Mouse (Mus musculus) forebrain, postnatal 0 days (tissue): ENCODE measurements around the gene Gga3. TPM values are rescaled to one million over a fixed set of nuclear protein-coding genes. Genes with fewer than 3 reads are reported as not detected.

ENCODE experiments used
- ATAC-seq: fragments of 200-750 bp; cut with Nextera tagmentation; 2 replicates; pipeline ENCODE4 v1.8.0; 2017; ENCODE audit warnings: mild to moderate bottlenecking, moderate library complexity
- DNase-seq: peaks from one replicate; pipeline ENCODE4 v3.0.0-alpha.2; 2015
- H3K27ac ChIP-seq: fragments of 300-500 bp; sonication (generic); 2 replicates; pipeline ENCODE4 v1.5.1; 2014; ENCODE audit warnings: low read depth, mild to moderate bottlenecking, antibody characterized with exemption, low read length, moderate library complexity, mixed read lengths
- H3K27me3 ChIP-seq: fragments of 300-500 bp; sonication (generic); 2 replicates; pipeline ENCODE4 v1.6.1; 2014; ENCODE audit warnings: mild to moderate bottlenecking, low read length, mixed read lengths; ENCODE audit not compliant: insufficient read depth
- H3K36me3 ChIP-seq: fragments of 300-500 bp; sonication (generic); 2 replicates; pipeline ENCODE4 v1.6.1; 2014; ENCODE audit warnings: mild to moderate bottlenecking, moderate library complexity; ENCODE audit not compliant: insufficient read depth
- H3K4me1 ChIP-seq: fragments of 300-500 bp; sonication (generic); 2 replicates; pipeline ENCODE4 v1.6.1; 2014; ENCODE audit warnings: antibody characterized with exemption; ENCODE audit not compliant: insufficient read depth
- H3K4me2 ChIP-seq: fragments of 300-500 bp; sonication (generic); 2 replicates; pipeline ENCODE4 v1.6.1; 2014; ENCODE audit warnings: low read depth, mild to moderate bottlenecking, moderate library complexity
- H3K4me3 ChIP-seq: fragments of 300-500 bp; sonication (generic); 2 replicates; pipeline ENCODE4 v1.5.1; 2014; ENCODE audit warnings: low read depth, low read length, mixed read lengths
- H3K9ac ChIP-seq: fragments of 300-500 bp; sonication (generic); 2 replicates; pipeline ENCODE4 v1.6.1; 2014; ENCODE audit warnings: mild to moderate bottlenecking
- H3K9me3 ChIP-seq: fragments of 300-500 bp; sonication (generic); 2 replicates; pipeline ENCODE4 v1.6.1; 2016; ENCODE audit warnings: low read length
- CTCF ChIP-seq: sonication (generic); IDR thresholded peaks from 2 replicates; pipeline ENCODE4 v1.5.1; 2016; ENCODE audit warnings: antibody characterized with exemption, control low read depth, low read depth
- WGBS: fragments of 180-500 bp; shearing (Covaris S2); extraction: QIAGEN DNeasy Blood & Tissue Kit; methylation state at CpG from one replicate; pipeline ENCODE4 v1.1.7; 2014; 5-methylcytosine and 5-hydroxymethylcytosine counted together
- polyA plus RNA-seq: library from polyadenylated mRNA; unstranded; fragments of >200 nt; fragmentation: Nextera tagmentation; extraction: Ambion mirVana; gene quantifications from 2 replicates; pipeline ENCODE4 v1.2.1, GENCODE M21; 2015
- total RNA-seq: library from RNA; depleted of rRNA; stranded (reverse); fragments of >200 nt; gene quantifications from 2 replicates; pipeline ENCODE4 v1.2.3, GENCODE M21; 2014

Gene Gga3
- total and polyA plus RNA-seq, 2 experiments from 2014 or later: 18.5 to 34.0 TPM

DNA sequence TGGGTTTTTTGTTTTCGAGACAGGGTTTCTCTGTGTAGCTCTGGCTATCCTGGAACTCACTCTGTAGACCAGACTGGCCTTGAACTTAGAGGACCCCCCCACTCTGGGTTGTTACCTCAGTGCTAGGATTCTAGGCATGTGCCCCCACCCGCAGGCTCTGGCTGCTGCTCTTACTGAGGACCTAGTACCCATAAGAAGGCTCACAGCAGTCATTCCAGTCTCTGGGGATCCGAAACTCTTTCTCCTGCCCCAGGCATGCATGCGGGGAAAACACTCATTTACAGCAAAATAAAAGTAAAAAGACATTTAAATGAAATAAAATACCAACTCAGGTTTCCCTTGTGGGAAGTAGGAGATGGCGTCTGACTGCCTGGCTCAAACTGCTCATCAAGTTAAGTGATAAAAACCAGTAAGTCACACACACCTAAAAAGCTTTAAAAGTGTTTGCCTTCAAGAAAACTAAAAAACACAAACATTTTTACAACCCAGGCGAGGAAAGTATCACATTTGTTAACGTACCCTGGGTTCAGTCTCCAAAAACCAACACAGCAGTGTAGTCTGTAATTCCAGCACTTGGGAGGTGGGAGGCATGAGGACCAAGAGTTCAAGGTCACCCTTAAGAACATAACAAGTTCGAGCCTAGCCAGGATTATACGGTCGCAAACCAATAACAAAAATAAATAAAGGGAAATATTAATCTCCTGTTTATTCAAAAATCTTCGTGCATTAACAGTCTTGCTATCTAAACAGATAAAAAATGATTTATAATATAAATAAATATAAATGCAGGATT is 23.2 kb upstream of the Gga3 start:
- TF ChIP-seq CTCF: no peak
- peak overlapping the region; percentile 74 for H3K4me3 ChIP-seq
- no peak overlapping the region for H3K27ac ChIP-seq
- no peaks in the 10 kb centered on the region for H3K27me3 ChIP-seq
- no peaks in the 10 kb centered on the region for H3K9me3 ChIP-seq
- H3K9ac ChIP-seq: peak overlapping the region; percentile 65
- ATAC-seq (no peak), DNase-seq (no peak)
- 55% methylated on average over 11 of the region's 11 CpGs for WGBS
- H3K36me3 ChIP-seq: peaks cover 11% of the 10 kb centered on the region
- peaks cover 5% of the 10 kb centered on the region; the same call in 1 of the 2 replicates for H3K4me1 ChIP-seq
- peak overlapping the region; percentile 88 for H3K4me2 ChIP-seq

DNA sequence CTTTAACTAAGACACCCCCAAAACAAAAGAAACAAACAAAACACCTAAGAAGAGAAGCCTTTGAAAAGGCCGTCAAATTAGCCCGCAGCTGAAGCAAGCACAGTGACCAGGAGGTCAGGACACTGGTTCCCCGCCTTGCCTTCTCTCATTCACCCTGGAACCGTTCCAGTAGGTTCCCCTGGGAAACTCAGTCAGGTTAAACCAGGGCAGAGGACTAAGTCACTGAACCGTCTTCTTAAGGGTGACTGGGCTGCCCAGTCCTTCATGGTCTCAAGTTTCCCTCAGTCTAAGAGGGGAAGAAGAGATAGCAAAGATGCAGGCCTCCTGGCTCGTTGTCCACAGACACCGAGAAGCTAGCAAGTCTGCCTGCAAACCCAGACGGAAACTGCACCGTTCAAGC is 22.0 kb upstream of the Gga3 start:
- no peak overlapping the region for H3K9ac ChIP-seq
- TF ChIP-seq CTCF: no peak
- H3K9me3 ChIP-seq: no peaks in the 10 kb centered on the region
- DNase-seq: no peak
- no peak overlapping the region for H3K4me3 ChIP-seq
- H3K36me3 ChIP-seq: peaks cover 19% of the 10 kb centered on the region
- no peak overlapping the region for H3K27ac ChIP-seq
- WGBS: 77% methylated on average over 9 of the region's 9 CpGs
- H3K4me1 ChIP-seq: peaks cover 5% of the 10 kb centered on the region; the same call in 1 of the 2 replicates
- no peak overlapping the region for H3K4me2 ChIP-seq
- ATAC-seq: no peak
- no peaks in the 10 kb centered on the region for H3K27me3 ChIP-seq

GRCm38 (mm10) chr11:115623487-115624070 is 19.7 kb upstream of the Gga3 start:
- 72% methylated on average over 9 of the region's 9 CpGs for WGBS
- no peak overlapping the region for H3K4me3 ChIP-seq
- no peak overlapping the region for H3K27ac ChIP-seq
- H3K27me3 ChIP-seq: no peaks in the 10 kb centered on the region
- peaks cover 5% of the 10 kb centered on the region; the same call in 1 of the 2 replicates for H3K4me1 ChIP-seq
- TF ChIP-seq CTCF: peak; percentile 64
- no peak overlapping the region for H3K9ac ChIP-seq
- no peaks in the 10 kb centered on the region for H3K9me3 ChIP-seq
- ATAC-seq: no peak
- no peak for DNase-seq
- H3K4me2 ChIP-seq: no peak overlapping the region
- peaks cover 37% of the 10 kb centered on the region for H3K36me3 ChIP-seq

DNA sequence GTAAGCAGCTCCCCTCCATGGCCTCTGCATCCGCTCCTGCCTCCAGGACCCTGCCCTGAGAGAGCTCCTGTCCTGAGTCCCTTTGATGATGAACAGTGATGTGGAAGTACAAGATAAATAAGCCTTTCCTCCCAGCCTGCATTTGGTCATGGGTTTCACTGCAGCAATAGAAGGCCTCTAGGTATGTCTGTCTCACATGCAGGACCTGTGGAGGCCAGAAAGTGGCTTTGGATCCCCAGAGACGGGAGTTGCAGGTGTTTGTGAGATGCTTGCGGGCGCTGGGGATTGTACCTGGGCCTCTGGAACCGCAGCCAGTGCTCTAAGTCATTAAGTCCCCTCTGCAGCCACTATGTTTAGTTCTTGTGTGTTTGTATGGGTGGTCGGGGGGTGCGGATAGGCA is 16.1 kb upstream of the Gga3 start:
- peaks cover 48% of the 10 kb centered on the region for H3K36me3 ChIP-seq
- 95% methylated on average over 7 of the region's 7 CpGs for WGBS

DNA sequence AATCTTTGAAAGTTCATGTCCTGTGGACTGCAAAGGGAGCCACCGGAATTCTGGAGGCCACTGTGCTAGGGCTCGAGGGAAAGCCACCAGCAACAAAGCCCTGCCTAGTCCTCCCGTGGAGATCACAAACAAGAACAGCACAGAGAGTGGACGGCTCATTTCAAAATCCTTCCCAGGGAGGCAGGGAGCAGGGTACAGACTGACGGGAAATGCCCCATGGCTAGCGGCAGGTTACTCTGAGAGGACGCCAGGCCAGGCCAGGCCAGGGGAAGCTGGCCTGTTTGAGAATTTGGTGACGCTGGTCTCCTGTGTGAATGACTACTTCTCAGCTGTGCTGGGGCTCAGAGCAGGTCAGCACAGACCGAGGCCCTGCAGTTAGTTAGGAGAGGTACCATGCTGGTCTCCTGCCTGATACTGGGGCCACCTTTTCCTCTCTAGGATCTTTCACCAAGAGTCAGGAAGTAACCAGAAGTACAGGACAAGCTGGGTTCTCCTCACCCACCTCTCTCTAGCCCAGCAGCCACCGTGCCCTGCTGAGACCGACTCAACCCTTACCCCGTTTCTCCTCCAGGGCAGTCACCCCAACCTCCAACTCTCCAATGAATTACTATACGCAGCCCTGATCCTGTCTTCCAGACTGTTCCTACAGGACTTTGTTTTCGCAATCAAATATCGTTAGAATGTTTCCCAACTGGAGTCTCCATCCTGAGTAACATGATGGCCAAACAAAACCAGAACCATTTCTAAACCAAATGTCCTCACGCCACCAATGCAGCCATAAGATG is 15.1 kb upstream of the Gga3 start:
- peaks cover 52% of the 10 kb centered on the region for H3K36me3 ChIP-seq

More for the DNA sequence above, 16.1 kb upstream of the Gga3 start:
- no peak for TF ChIP-seq CTCF
- Histone ChIP-seq H3K4me3 (no peak overlapping the region), H3K4me1 (no peaks in the 10 kb centered on the region), H3K9ac (no peak overlapping the region), H3K4me2 (no peak overlapping the region), H3K27me3 (no peaks in the 10 kb centered on the region), H3K9me3 (no peaks in the 10 kb centered on the region), H3K27ac (no peak overlapping the region)
- DNase-seq (no peak), ATAC-seq (no peak)

GRCm38 (mm10) chr11:115618001-115618400 is 14.2 kb upstream of the Gga3 start:
- Histone ChIP-seq H3K36me3 (peaks cover 51% of the 10 kb centered on the region), H3K27me3 (no peaks in the 10 kb centered on the region), H3K4me1 (peaks cover 5% of the 10 kb centered on the region; the same call in 1 of the 2 replicates), H3K9me3 (no peaks in the 10 kb centered on the region), H3K4me3 (no peak overlapping the region), H3K27ac (no peak overlapping the region), H3K9ac (no peak overlapping the region), H3K4me2 (no peak overlapping the region)
- DNase-seq: no peak
- TF ChIP-seq CTCF: no peak
- no peak for ATAC-seq
- WGBS: 67% methylated on average over 2 of the region's 2 CpGs

More for the DNA sequence above, 15.1 kb upstream of the Gga3 start:
- Histone ChIP-seq H3K9me3 (no peaks in the 10 kb centered on the region), H3K27ac (no peak overlapping the region), H3K9ac (no peak overlapping the region), H3K4me1 (no peaks in the 10 kb centered on the region), H3K27me3 (no peaks in the 10 kb centered on the region), H3K4me3 (no peak overlapping the region), H3K4me2 (no peak overlapping the region)
- DNase-seq (no peak), ATAC-seq (no peak)
- TF ChIP-seq CTCF: no peak
- WGBS: 87% methylated on average over 16 of the region's 16 CpGs
